Mouse (Mus musculus): ENCODE data around the gene Ankrd11. TPM values are rescaled to one million over a fixed set of nuclear protein-coding genes. Genes with fewer than 3 reads are reported as not detected.
A peak's percentile ranks its signal among the peaks of the same experiment; 100 is the strongest.

The Ankrd11 gene
- total RNA-seq, 2 experiments from 2014 or later, result 154 to 164 TPM

DNA sequence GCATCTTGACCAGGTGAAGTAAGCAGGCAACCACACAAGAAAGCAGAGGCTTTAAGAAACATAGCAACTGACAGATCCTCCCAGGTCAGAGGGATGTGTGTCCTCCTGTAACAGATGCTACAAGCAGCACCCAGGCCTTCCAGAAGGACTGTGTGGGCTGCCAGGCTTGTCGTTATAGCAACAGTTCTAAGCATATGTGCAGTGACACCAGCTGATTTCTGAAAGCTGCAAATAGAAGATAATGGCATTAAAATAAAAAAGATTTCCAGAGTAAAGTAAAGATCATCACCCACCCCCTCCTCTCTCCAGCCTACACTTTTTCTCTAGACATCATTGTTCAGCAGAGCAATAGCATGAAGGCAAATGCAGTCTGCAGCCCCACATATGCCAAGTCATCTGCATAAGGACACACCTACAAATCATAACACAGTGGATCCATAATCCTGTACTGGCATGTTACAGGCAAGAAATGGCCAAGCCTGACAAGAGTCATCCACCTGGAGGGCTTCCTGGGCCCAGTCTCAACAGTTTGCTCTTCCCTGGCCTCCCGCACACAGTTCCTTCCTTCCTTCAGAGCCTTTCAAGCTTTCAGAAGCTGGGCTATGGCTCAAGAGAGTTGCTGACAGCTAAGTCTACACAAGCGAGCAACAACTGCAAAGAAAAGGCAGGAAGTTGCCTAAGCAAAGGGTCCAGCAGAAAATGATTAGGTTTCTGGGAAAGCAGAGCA, 110.1 kb downstream of the Ankrd11 start:
- peak; percentile 66 to 81 for DNase-seq (ENCODE audit: low spot score in 2 of 2)

- DNase-seq (ENCODE audit: low spot score in 2 of 2), result no peak
Measured at GRCm38 (mm10) chr8:122928631-122929224, 113.3 kb downstream of the Ankrd11 start.

DNA sequence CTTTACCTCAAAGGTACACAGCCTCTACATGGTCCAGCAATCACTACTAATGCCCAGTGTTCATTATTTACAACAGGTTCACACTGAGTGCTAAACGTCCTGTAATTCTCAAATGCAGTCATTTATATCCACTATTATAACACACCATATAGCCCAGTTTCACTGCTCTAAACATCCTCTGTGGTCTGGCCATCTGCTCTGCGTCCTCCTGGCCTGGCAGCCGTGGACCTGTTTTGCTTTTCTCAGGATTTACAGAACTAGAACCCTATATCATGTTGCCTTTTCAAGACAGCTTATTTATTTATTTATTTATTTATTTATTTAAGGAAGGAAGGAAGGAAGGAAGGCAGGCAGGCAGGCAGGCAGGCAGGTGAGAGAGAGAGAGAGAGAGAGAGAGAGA, 114.2 kb downstream of the Ankrd11 start:
- no peak for DNase-seq (ENCODE audit: low spot score in 2 of 2)

DNA sequence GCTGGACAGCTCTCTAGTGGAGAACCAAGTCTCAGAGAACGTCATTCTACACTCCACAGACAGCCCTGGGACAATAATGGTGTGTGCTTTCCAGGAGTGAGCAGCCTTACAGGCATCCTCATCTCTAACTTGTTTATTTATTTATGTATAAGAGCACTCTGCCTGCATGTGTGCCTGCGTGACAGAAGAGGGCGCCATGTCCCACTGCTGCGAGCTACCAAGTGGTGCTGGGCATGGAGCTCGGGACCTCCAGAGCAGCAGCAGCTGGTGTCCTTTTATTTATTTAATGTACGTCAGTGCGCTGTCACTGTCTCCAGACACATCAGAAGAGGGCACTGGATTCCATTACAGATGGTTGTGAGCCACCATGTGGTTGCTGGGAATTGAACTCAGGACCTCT, 115.3 kb downstream of the Ankrd11 start:
- no peak for DNase-seq (ENCODE audit: low spot score in 2 of 2)

DNA sequence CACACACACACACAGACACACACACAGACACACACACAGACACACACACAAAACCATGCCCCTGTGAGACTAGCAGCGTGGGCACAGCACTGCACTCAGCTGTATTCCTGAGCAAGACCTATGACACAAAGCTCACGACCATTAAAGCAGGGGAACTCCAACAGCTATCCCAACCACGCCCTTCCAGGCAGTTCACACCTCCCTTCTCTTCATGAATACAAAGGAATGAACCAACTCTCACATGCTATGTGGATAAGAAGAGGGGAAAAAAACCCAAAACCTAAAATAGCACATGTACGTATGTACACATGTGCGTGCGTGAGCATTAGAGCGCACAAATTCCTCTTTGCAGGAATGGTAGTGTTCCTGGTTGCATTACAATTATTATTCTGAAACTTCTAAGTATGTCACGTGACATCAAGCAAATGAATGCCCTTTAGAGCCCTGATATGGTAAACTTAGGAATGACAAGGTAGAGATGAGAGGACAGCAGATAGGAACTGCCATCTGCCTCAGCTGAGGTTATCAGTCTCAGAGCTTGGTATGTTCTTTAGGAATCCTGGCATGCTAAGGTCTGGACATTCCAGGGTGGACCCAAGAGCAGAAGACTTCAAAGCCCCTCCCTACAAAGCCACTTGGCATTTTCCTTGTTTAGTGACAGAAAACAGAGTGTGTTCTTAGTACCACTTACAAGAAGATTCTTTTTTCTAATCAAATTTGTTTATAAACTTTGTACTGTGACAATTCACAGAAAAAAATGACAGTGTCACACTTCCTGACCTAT, 115.9 kb downstream of the Ankrd11 start:
- DNase-seq (ENCODE audit: low spot score in 2 of 2), result no peak

- no peak for DNase-seq (ENCODE audit: low spot score in 2 of 2)
Measured at GRCm38 (mm10) chr8:122924091-122924490, 118.0 kb downstream of the Ankrd11 start.

- DNase-seq (ENCODE audit: low spot score in 2 of 2), result no peak
Measured at GRCm38 (mm10) chr8:122923431-122924090, 118.5 kb downstream of the Ankrd11 start.

GRCm38 (mm10) chr8:122922945-122923344, 119.1 kb downstream of the Ankrd11 start:
- DNase-seq (ENCODE audit: low spot score in 2 of 2), result no peak

GRCm38 (mm10) chr8:122920890-122921289, 121.2 kb downstream of the Ankrd11 start:
- DNase-seq (ENCODE audit: low spot score in 2 of 2), result no peak

GRCm38 (mm10) chr8:122918438-122919107, 123.5 kb downstream of the Ankrd11 start:
- no peak for DNase-seq (ENCODE audit: low spot score in 2 of 2)

DNA sequence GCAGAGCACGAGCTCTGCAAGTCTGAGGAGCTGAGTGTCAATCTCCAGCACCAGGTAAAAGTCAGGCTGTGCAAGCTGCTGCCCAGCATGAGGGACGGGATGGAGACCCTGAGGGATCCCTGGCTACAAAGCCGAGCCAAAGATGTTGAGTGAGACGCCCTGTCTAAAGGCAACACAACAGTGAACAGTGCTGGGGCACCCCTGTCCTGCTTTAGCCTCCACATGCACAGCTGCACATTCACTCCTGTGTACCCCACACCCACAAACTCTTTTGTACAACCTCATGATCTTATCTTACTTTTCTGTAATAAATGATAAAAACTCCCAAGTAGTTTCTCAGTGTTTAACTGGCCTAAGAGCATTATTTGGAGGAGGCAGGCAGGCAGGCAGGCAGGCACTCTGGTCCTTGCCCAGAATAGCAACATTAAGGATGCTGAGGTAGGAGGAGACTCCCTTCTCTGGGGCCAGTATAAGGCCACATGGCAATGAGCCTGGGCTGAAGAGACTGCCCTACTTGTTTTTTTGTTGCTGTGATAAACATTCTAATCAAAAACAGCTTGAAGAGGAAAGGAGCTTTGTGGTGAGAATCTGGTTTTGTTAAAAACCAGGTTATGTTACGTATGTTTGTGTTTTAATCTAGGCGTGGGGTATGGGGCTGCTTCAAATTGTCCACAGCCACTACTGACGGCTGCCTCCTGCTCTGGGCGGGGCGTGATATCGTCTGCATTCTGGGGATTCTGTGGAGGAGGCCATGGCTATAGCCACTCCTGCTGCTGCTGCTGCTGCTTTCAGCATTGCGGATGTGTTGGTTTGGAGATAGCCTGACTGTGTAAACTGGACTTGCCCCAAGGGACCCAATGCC, 124.3 kb downstream of the Ankrd11 start:
- DNase-seq (ENCODE audit: low spot score in 2 of 2), result peak in 1 of 2 experiments; percentile 50

- no peak for DNase-seq (ENCODE audit: low spot score in 2 of 2)
Measured at GRCm38 (mm10) chr8:122916766-122917165, 125.3 kb downstream of the Ankrd11 start.

- DNase-seq (ENCODE audit: low spot score in 2 of 2), result no peak
Measured at GRCm38 (mm10) chr8:122912871-122913270, 129.2 kb downstream of the Ankrd11 start.

DNA sequence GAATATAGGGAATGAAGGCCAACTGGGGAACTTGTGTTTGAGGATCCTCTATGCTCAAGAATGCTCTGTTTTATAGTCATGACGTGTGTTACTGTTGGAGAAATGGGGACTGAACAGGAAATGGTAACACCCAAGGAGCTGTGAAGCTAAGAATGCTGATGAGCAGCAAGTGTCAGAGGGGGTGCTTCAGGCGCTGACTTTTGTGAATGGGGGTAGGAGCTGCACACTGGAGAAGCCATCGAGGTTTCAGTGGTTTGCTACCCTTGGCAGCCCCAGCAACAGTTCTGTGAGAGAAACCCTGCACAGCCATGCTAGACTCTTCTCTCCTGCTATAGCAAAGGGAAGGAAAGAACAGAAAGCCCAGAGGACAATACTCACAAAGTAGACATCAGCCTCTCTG, 129.9 kb downstream of the Ankrd11 start:
- no peak for DNase-seq (ENCODE audit: low spot score in 2 of 2)

DNA sequence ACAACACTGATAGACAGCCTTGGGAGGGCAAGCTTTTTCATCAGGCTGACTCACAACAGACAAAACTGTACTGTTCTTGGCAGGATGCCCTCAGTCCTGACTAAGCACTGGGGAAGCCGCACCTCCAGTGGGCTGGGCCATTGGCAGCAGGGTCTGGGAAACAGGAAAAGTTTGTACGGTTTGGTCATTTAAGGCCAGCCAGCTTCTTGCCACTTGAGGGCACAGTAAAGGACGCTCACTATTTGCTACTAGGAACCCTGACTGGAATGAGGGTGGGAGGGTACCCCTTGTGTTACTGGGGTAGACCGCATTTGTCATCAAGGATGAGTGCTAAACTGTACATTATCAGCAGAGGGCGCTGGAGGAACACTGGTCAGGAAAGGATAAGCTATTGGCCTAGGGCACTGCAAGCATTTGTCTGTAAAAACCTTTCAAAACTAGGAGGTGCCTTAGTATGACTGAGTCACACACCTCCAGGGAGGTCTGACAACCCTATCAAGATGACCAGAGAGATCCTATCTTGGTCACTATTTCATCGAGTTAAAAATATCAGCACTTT, 135.5 kb downstream of the Ankrd11 start:
- DNase-seq (ENCODE audit: low spot score in 2 of 2), result peak; percentile 91 to 93

GRCm38 (mm10) chr8:122905346-122905745, 136.7 kb downstream of the Ankrd11 start:
- no peak for DNase-seq (ENCODE audit: low spot score in 2 of 2)

DNA sequence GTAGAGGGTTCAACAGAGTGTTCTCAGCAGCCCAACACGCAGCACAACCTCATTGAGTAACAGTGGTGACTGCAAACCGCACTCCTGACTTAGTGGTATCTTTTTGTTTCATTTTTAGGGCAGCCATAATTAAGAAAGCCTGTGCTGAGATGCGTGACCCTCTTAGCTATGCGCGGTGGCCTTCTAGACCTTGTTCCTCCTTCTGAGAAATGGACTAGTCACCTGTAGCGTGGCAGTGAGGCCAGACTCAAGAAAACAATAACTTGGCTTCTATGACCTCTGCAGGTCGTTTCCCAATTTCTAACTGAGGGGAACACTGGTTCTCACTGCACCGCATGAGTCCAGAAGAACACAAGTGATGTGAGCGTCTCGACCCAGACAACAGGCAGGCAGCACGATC, 137.6 kb downstream of the Ankrd11 start:
- DNase-seq (ENCODE audit: low spot score in 2 of 2), result no peak

- no peak for DNase-seq (ENCODE audit: low spot score in 2 of 2)
Measured at GRCm38 (mm10) chr8:122903002-122903401, 139.1 kb downstream of the Ankrd11 start.

- no peak for DNase-seq (ENCODE audit: low spot score in 2 of 2)
Measured at GRCm38 (mm10) chr8:122902581-122902980, 139.5 kb downstream of the Ankrd11 start.

Measured in left cerebral cortex, adult 18-20 months (tissue).